8 mouse cellular contexts compared by ENCODE assay signal in the genomic region with DNA sequence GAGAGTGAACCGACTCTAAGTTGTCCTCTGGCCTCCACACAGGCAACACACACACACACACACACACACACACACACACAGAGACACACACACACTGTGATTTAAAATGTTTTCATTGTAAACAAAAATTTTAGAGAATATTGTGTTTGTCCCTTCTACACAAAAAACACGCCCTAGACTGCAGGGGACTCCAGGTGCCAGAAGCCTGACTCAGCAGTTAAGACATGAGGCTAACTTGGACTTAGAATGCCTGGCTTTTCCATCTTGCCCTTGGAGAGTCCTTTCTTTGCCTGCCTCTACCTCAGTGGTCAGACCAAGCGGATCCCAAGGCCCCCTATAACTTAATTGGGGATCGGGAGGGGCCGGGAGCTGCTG. TPM values are rescaled to one million over a fixed set of nuclear protein-coding genes. Genes with fewer than 3 reads are reported as not detected.
DNase-seq lines count a peak whose midpoint lies in the region; ATAC-seq and TF ChIP-seq lines count a peak whose summit lies in the region.

No protein-coding gene starts in this region.

- H3K27ac ChIP-seq in lung, embryonic 14.5 days (ENCODE audit: low read depth): no peak overlapping the region; the same call in 1 of the 2 replicates
- H3K27ac ChIP-seq in brown adipose tissue, adult 24 weeks (replicated peaks; ENCODE audit: low read depth, low read length): no peak overlapping the region
- peak overlapping the region; percentile 73 for H3K27ac ChIP-seq in liver, embryonic 15.5 days (replicated peaks)

- peak overlapping the region; percentile 66 for H3K4me3 ChIP-seq in lung, embryonic 14.5 days (ENCODE audit: low read depth, low read length)
- peak overlapping the region; percentile 69 for H3K4me3 ChIP-seq in brown adipose tissue, adult 24 weeks (ENCODE audit: insufficient read depth, low read depth, low read length)
- H3K4me3 ChIP-seq in liver, embryonic 15.5 days (replicated peaks): peak overlapping the region; percentile 75

- H3K4me1 ChIP-seq in lung, embryonic 14.5 days (ENCODE audit: insufficient read depth): 0 out of 2 replicates have a peak, but pooled peaks cover 2% of the 10 kb centered on the region
- H3K4me1 ChIP-seq in brown adipose tissue, adult 24 weeks (ENCODE audit: control insufficient read depth, insufficient read depth, insufficient read length, low read length): peaks cover 2% of the 10 kb centered on the region; the same call in 1 of the 2 replicates
- H3K4me1 ChIP-seq in liver, embryonic 15.5 days (replicated peaks): peaks cover 33% of the 10 kb centered on the region

- H3K4me2 ChIP-seq in lung, embryonic 14.5 days: peak overlapping the region; percentile 96
- H3K4me2 ChIP-seq in liver, embryonic 15.5 days: peak overlapping the region; percentile 95

- TF ChIP-seq CTCF in lung, embryonic 14.5 days (IDR thresholded peaks at IDR 0.05; ENCODE audit: low read depth): no peak

- 5% methylated on average over 5 of the region's 5 CpGs for WGBS in lung, embryonic 14.5 days
- 8% methylated on average over 5 of the region's 5 CpGs for WGBS in liver, embryonic 15.5 days (ENCODE audit: insufficient replicate concordance)

- H3K36me3 ChIP-seq in lung, embryonic 14.5 days (ENCODE audit: insufficient read depth): no peaks in the 10 kb centered on the region
- H3K36me3 ChIP-seq in liver, embryonic 15.5 days (replicated peaks): no peaks in the 10 kb centered on the region

- peak; percentile 49 for DNase-seq in lung, embryonic 14.5 days
- no peak for DNase-seq in lung, adult 18-20 months
- peak; percentile 31 for DNase-seq in forelimb bud, embryonic 11.5 days (ENCODE audit: low read depth, low spot score)
- DNase-seq in right cerebral cortex, postnatal 4 days: no peak
- no peak for DNase-seq in layer of hippocampus, postnatal 25 days (ENCODE audit: extremely low spot score in 1 of 2, low spot score in 1 of 2)
- no peak for DNase-seq in spleen, postnatal 4 days (ENCODE audit: low spot score in 2 of 2)

- peak; percentile 29 for ATAC-seq in lung, embryonic 14.5 days (ENCODE audit: insufficient read depth)
- peak; percentile 72 for ATAC-seq in liver, embryonic 15.5 days (ENCODE audit: insufficient read depth)

- H3K27me3 ChIP-seq in lung, embryonic 14.5 days (ENCODE audit: insufficient read depth, low read length): peaks cover 6% of the 10 kb centered on the region
- H3K27me3 ChIP-seq in liver, embryonic 15.5 days: peaks cover 11% of the 10 kb centered on the region

- H3K9me3 ChIP-seq in lung, embryonic 14.5 days (ENCODE audit: low read depth, low read length): no peaks in the 10 kb centered on the region
- no peaks in the 10 kb centered on the region for H3K9me3 ChIP-seq in liver, embryonic 15.5 days (replicated peaks)

- H3K9ac ChIP-seq in lung, embryonic 14.5 days: peak overlapping the region; percentile 85
- H3K9ac ChIP-seq in liver, embryonic 15.5 days: peak overlapping the region; percentile 74

RNA-seq across cellular contexts. Expression of a gene that starts 0.9 kb away (rescaled TPM):
- 20.1 and 21.8 TPM in 2 replicates for polyA plus RNA-seq in lung, embryonic 14.5 days (2014; fragmentation: Nextera tagmentation; extraction: Ambion mirVana)
- 5.4 and 8.3 TPM in 2 replicates for polyA plus RNA-seq in brown adipose tissue, adult 24 weeks (2012; ENCODE audit: insufficient read depth, insufficient read length, missing spikeins)
- polyA plus RNA-seq in liver, embryonic 15.5 days (2015; fragmentation: Nextera tagmentation; extraction: Ambion mirVana): 13.7 TPM in 2 replicates
- total RNA-seq in layer of hippocampus, postnatal 25 days (2021): 10 to 100 TPM; 87.6 to 95.9 TPM

RNA-seq across cellular contexts. Expression of a gene that starts 4.1 kb away (rescaled TPM):
- polyA plus RNA-seq in lung, embryonic 14.5 days (2014; fragmentation: Nextera tagmentation; extraction: Ambion mirVana): 0.18 and 0.32 TPM in 2 replicates
- 0.63 and 2.9 TPM in 2 replicates for polyA plus RNA-seq in brown adipose tissue, adult 24 weeks (2012; ENCODE audit: insufficient read depth, insufficient read length, missing spikeins)
- polyA plus RNA-seq in liver, embryonic 15.5 days (2015; fragmentation: Nextera tagmentation; extraction: Ambion mirVana): 0.29 and 0.51 TPM in 2 replicates
- total RNA-seq in layer of hippocampus, postnatal 25 days (2021): 1 to 10 TPM; 1.4 to 1.7 TPM

Comparison
In these comparisons a context has a peak if more than half of its experiments do, and no peak if none do; other contexts are left out.
1. DNase-seq: peak in lung, embryonic 14.5 days (single experiment) and forelimb bud, embryonic 11.5 days (single experiment); none in lung, adult 18-20 months (0 of 2), right cerebral cortex, postnatal 4 days (single experiment), layer of hippocampus, postnatal 25 days (0 of 2) and spleen, postnatal 4 days (0 of 2).
2. Peak in every context shown above with its lines, with median percentiles within 50 percentile points of each other: H3K4me3 ChIP-seq.